Mouse (Mus musculus) testis, adult 2 months (tissue): ENCODE results near the gene Flrt1.

Source experiments
- CTCF ChIP-seq: fragments of 200-500 bp; IDR thresholded peaks from 2 replicates; pipeline ENCODE4 v1.5.1; 2012; ENCODE audit warnings: low read depth, mild to moderate bottlenecking, inconsistent platforms, low read length, moderate library complexity; ENCODE audit not compliant: control insufficient read depth, insufficient read depth, insufficient replicate concordance
- POLR2A ChIP-seq: fragments of 200-500 bp; IDR thresholded peaks from 2 replicates; pipeline ENCODE4 v1.6.1; 2012; ENCODE audit warnings: low read depth, mild to moderate bottlenecking, inconsistent platforms, low read length, moderate library complexity; ENCODE audit not compliant: control insufficient read depth

DNA sequence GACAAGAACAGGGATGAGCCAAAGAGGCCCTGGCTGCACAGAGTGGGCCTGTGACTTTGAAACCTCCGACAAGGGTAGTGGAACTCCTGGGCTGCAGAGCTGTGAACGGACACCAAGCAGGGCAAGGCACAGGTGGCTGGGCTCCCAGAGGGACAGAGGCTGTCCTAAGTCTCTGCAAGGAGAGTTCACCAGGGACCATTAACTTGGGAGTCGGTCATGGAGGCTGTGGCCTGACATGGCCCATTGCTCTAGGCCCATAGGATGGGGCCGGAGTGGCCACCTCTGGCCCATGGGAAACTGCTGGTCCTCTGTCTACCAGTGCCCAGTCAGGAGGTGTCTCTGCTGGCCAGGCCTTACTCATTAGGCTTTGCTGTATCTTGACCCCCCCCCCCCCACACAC is 6.2 kb upstream of the Flrt1 start:
- TF ChIP-seq CTCF, result no peak
- no peak for TF ChIP-seq POLR2A
